Mouse (Mus musculus): ENCODE measurements around the gene Fam208b.

- TF ChIP-seq CTCF (IDR thresholded peaks at IDR 0.05; ENCODE audit: extremely low read depth, insufficient read depth, low read length) = no peak
- TF ChIP-seq POLR2A (IDR thresholded peaks at IDR 0.05; ENCODE audit: extremely low read depth, insufficient read depth, low read length) = no peak
Measured at GRCm38 (mm10) chr13:3627139-3627538, 16.2 kb upstream of the Fam208b start.

Data from cortical plate, adult 2 months (tissue).